Mouse (Mus musculus) T-helper 1 cell (primary cell): ENCODE measurements at regions not wholly inside any gene's neighbourhood (a gene's known extent, or its start where the extent isn't known, plus 50 kb on each side); places are given as distances from the start of the nearest gene placed in this dataset.
"Not testable (repeated sequence)": the region's sequence is repeated elsewhere in the genome, so short reads cannot be mapped to it uniquely, and the experiment has no call there.

Experiments
- in situ Hi-C: fragments of 300-600 bp; cut with MboI, MseI; formaldehyde crosslinking; loops from one replicate; pipeline ENCODE4 v1.15.1; 2025; ENCODE audit warnings: high pct_unique_total_duplicates

DNA sequence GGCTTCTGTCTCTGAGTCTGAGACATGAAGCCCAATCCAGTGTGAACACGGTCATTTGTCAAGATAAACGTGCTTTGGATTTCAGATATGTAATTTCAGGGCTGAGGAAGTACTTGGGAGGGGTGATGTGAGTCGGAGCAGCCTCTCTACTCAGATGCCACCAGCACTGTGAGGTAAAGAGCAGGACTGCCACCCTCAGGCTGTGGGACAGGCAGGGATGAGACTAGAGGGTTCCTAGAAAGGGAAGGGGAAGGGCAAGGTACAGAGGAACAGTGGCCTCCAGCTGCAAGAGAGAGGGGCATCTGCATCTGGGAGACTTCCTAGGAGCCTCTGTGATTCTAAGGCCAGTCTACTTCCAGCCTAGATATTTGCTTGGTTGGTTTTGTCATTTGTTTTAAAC lies 78.7 kb upstream of the Csrp2 start:
- in situ Hi-C loops: loop anchor here (10.0 kb wide), 1 partner anchor 716 kb away; no protein-coding TSS in a partner anchor

GRCm38 (mm10) chr10:110841670-110842069 lies 77.9 kb upstream of the Csrp2 start:
- in situ Hi-C loops: loop anchor here (10.0 kb wide), 1 partner anchor 717 kb away; no protein-coding TSS in a partner anchor

DNA sequence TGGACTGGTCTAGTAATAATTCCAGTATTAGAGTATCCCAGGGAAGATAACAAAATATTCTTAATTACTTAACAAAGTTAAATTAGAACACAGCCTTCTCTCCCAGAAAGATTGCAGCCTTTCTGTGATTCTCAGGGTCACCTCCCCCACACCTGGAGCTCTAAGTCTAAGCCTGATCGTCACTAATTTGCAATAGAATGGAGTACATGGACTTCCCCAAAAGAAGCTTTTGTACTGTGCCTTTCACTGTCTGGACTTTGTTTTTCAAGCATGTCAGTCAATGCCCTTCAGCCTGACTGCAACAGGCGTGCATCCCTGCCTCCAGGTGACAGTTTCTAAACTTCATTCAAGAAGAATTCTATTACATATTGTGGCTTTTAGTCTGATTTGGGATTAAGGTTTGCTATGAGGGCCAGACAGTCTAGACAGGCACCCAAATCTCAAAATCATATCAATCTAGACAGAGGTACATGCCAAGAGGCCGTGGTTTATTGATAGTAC lies 64.9 kb upstream of the Csrp2 start:
- in situ Hi-C loops: not testable (repeated sequence)

- in situ Hi-C loops: not testable (repeated sequence)
Observed at GRCm38 (mm10) chr10:110855645-110856383, 63.8 kb upstream of the Csrp2 start.

DNA sequence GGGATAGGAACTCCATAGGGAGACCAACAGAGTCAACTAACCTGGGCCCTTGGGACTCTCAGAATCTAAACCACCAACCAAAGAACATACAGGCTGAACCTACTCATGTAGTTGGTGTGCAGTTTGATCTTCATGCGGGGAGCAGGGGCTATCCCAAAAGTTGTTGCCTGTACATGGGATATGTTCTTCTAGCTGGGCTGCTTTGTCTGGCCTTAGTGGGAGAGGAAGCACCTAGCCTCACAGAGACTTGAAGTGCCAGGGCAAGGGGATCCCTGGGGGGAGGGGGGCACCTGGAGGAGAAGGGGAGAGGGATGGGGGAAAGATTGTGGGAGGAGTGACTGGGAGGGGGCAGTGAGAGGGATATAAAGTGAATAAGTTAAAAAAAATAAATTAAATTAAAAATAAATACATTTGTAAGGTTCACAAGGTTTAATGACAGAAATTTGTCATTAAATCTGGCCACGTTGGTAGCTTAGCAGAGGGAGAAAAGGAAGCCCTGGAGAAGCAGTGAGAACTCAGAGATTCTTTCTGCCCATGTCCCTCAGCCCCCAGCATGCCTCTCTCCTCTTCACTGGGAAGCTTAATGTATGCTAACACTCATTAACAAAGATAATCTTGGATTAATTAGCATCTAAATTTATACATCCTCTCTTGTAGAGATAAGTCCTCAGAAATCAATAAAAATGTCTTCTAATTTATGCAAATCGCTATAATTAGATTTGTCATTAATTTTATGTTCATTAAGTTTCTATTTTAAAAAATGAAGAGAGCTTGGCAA lies 62.1 kb upstream of the Csrp2 start:
- in situ Hi-C loops: no loop called here

DNA sequence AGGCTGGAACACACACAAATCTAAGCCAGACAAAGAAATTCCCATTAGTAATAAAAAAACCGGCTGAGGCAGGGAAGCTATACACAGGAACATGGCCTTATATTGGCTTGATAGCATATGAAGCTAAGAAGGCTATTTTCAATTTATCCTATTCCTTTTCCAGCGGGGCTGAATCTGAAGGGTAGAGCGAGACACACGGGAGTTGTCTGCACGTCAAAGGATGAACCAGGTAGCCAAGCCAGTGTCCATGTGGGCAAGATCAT lies 61.6 kb upstream of the Csrp2 start:
- in situ Hi-C loops: no loop called here

GRCm38 (mm10) chr10:110858407-110858920 lies 61.1 kb upstream of the Csrp2 start:
- in situ Hi-C loops: no loop called here

GRCm38 (mm10) chr10:110859307-110859706 lies 60.3 kb upstream of the Csrp2 start:
- in situ Hi-C loops: no loop called here
